Mouse (Mus musculus) heart, embryonic 14.5 days (tissue): ENCODE measurements around the gene Kcna3. TPM values are rescaled to one million over a fixed set of nuclear protein-coding genes. Genes with fewer than 3 reads are reported as not detected.

Experiments used
- ATAC-seq: fragments of 200-750 bp; cut with Nextera tagmentation; 2 replicates; pipeline ENCODE4 v1.8.0; 2017; ENCODE audit warnings: low read depth, moderate TSS enrichment; ENCODE audit not compliant: insufficient number of reproducible peaks, insufficient read depth, low FRiP score
- H3K27ac ChIP-seq, 2 experiments: fragments of 200-500 bp in 1 of 2; fragments of 300-500 bp in 1 of 2; sonication (generic) in 1 of 2; replicated peaks in 1 of 2; 2 replicates each; pipeline ENCODE4 v1.5.1; 2012 to 2014; ENCODE audit warnings: low read depth in 2 of 2, low read length in 2 of 2, control low read depth in 1 of 2, mild to moderate bottlenecking in 1 of 2, mixed read lengths in 1 of 2; ENCODE audit not compliant: control insufficient read depth in 1 of 2, insufficient read depth in 1 of 2
- H3K27me3 ChIP-seq: fragments of 300-500 bp; sonication (generic); 2 replicates; pipeline ENCODE4 v1.6.1; 2014; ENCODE audit warnings: mild to moderate bottlenecking, low read length, control low read depth; ENCODE audit not compliant: control insufficient read depth, insufficient read depth
- H3K36me3 ChIP-seq: fragments of 300-500 bp; sonication (generic); 2 replicates; pipeline ENCODE4 v1.6.1; 2014; ENCODE audit warnings: mild to moderate bottlenecking, control low read depth, low read length, mixed read lengths; ENCODE audit not compliant: control insufficient read depth, insufficient read depth
- H3K4me1 ChIP-seq, 2 experiments: fragments of 200-500 bp in 1 of 2; fragments of 300-500 bp in 1 of 2; sonication (generic) in 1 of 2; 2 replicates each; pipeline ENCODE4 v1.6.1; 2012 to 2014; ENCODE audit warnings: low read length in 2 of 2, control low read depth in 1 of 2, mixed read lengths in 1 of 2; ENCODE audit not compliant: control insufficient read depth in 2 of 2, insufficient read depth in 2 of 2
- H3K4me2 ChIP-seq: fragments of 300-500 bp; sonication (generic); 2 replicates; pipeline ENCODE4 v1.6.1; 2014; ENCODE audit warnings: mild to moderate bottlenecking, low read length
- H3K4me3 ChIP-seq, 2 experiments: fragments of 200-500 bp in 1 of 2; fragments of 300-500 bp in 1 of 2; sonication (generic) in 1 of 2; 2 replicates each; pipeline ENCODE4 v1.5.1; 2012 to 2014; ENCODE audit warnings: low read length in 2 of 2, mild to moderate bottlenecking in 2 of 2, control low read depth in 1 of 2, low read depth in 1 of 2, moderate library complexity in 1 of 2; ENCODE audit not compliant: control insufficient read depth in 1 of 2, insufficient read depth in 1 of 2
- H3K9ac ChIP-seq: fragments of 300-500 bp; sonication (generic); 2 replicates; pipeline ENCODE4 v1.6.1; 2014; ENCODE audit warnings: mild to moderate bottlenecking, low read length
- H3K9me3 ChIP-seq: fragments of 300-500 bp; sonication (generic); 2 replicates; pipeline ENCODE4 v1.6.1; 2016; ENCODE audit warnings: low read length, control low read depth; ENCODE audit not compliant: control insufficient read depth
- WGBS: fragments of 180-500 bp; shearing (Covaris S2); extraction: QIAGEN DNeasy Blood & Tissue Kit; methylation state at CpG from one replicate; pipeline ENCODE4 v1.1.7; 2014; 5-methylcytosine and 5-hydroxymethylcytosine counted together
- polyA plus RNA-seq: library from polyadenylated mRNA; unstranded; fragments of >200 nt; fragmentation: Nextera tagmentation; extraction: Ambion mirVana; gene quantifications from 2 replicates; pipeline ENCODE4 v1.2.1, GENCODE M21; 2014

Kcna3 gene
- polyA plus RNA-seq, 1 experiment from 2014 or later: 0.99 TPM

DNA sequence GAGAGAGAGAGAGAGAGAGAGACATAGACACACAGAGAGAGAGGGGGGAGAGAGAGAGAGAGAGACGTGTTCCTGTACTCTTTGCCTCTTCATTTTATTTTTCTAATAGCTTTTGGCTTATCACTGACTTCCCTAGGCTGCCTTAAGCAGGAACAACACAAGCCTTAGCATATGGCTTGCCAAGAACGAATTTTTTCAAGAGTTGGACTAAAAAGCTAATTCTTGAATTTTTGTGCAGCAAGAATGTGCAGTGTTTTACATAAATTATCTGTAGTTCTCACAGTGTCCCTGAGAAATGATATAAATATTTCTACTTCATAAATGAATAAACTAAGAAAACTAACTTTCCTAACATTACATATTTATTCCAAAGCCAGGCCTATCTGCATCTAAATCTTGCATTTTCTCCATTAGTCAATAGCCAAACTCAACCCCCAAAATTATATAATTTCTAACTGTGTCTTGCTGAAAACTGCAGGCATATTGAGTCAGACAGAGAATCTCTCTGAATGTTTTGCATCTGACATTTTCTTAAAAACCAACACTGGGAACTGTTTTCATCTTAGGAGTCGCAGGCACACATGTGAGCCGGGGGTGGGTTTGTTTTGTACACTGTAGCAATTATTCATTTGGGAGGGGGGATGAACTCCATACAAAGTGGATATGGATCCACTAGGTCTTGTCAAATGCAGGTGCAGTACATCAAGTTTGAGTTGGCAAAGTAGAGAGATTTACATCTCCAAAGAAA is 26.5 kb upstream of the Kcna3 start:
- no peak for ATAC-seq
- Histone ChIP-seq H3K9me3 (no peaks in the 10 kb centered on the region), H3K27me3 (no peaks in the 10 kb centered on the region), H3K36me3 (no peaks in the 10 kb centered on the region), H3K4me3 (no peak overlapping the region), H3K4me2 (no peak overlapping the region), H3K9ac (no peak overlapping the region), H3K4me1 (no peaks in the 10 kb centered on the region), H3K27ac (no peak overlapping the region)
- 71% methylated on average over 4 of the region's 4 CpGs for WGBS

GRCm38 (mm10) chr3:107018286-107018685 is 17.7 kb upstream of the Kcna3 start:
- H3K27me3 ChIP-seq: no peaks in the 10 kb centered on the region
- H3K9ac ChIP-seq: no peak overlapping the region
- no peaks in the 10 kb centered on the region for H3K4me1 ChIP-seq
- H3K4me3 ChIP-seq: no peak overlapping the region
- H3K36me3 ChIP-seq: no peaks in the 10 kb centered on the region
- WGBS: 56% methylated on average over 2 of the region's 2 CpGs
- no peak overlapping the region for H3K4me2 ChIP-seq
- H3K9me3 ChIP-seq: no peaks in the 10 kb centered on the region
- H3K27ac ChIP-seq: no peak overlapping the region
- no peak for ATAC-seq

DNA sequence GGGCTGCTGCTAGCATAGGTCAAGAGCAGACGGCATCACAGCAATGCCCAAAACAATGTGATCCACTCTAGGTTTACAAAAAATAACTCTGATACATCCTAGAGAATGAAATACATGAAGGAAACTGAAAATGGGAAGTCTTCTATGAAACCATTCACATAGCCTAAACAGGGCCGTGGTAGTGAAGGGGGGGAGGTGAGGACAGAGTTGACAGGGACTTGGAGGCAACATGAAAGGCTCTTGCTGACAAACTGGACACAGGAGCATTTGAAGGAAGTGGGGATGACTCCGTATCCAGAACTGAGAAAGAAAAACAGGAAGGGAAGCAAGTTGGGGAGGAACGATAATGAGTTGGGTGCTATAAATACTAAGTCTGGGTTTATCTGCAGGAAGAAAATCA is 4.4 kb upstream of the Kcna3 start:
- H3K4me1 ChIP-seq: 0 out of 4 replicates have a peak, but pooled peaks cover 0 to 4% of the 10 kb centered on the region in 2 experiments
- no peak for ATAC-seq
- 39% methylated on average over 4 of the region's 4 CpGs for WGBS

GRCm38 (mm10) chr3:107034776-107035175 is 1.2 kb upstream of the Kcna3 start:
- Histone ChIP-seq H3K9ac (no peak overlapping the region), H3K4me2 (no peak overlapping the region), H3K4me3 (no peak overlapping the region), H3K27me3 (peaks cover 15% of the 10 kb centered on the region), H3K27ac (no peak overlapping the region), H3K36me3 (no peaks in the 10 kb centered on the region), H3K4me1 (peaks cover 4 to 5% of the 10 kb centered on the region in 2 experiments; a peak in 2 of 4 replicates), H3K9me3 (no peaks in the 10 kb centered on the region)
- 61% methylated on average over 2 of the region's 2 CpGs for WGBS
- ATAC-seq: no peak

More for the DNA sequence above, 4.4 kb upstream of the Kcna3 start:
- Histone ChIP-seq H3K36me3 (no peaks in the 10 kb centered on the region), H3K27ac (no peak overlapping the region), H3K9ac (no peak overlapping the region), H3K4me2 (no peak overlapping the region), H3K9me3 (no peaks in the 10 kb centered on the region), H3K4me3 (no peak overlapping the region), H3K27me3 (no peaks in the 10 kb centered on the region)

DNA sequence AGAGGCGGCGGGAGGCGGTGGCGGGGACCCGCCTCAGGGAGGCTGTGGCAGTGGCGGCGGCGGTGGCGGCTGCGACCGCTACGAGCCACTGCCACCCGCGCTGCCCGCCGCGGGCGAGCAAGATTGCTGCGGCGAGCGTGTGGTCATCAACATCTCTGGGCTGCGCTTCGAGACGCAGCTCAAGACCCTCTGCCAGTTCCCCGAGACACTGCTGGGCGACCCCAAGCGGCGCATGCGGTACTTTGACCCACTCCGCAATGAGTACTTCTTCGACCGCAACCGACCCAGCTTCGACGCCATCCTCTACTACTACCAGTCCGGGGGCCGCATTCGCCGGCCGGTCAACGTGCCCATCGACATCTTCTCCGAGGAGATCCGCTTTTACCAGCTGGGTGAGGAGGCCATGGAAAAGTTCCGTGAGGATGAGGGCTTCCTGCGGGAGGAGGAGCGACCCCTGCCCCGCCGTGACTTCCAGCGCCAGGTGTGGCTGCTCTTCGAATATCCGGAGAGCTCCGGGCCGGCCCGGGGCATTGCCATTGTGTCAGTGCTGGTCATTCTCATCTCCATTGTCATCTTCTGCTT is 580 bp downstream of the Kcna3 start:
- Histone ChIP-seq H3K27ac (no peak overlapping the region), H3K36me3 (no peaks in the 10 kb centered on the region), H3K27me3 (peaks cover 15% of the 10 kb centered on the region), H3K9me3 (no peaks in the 10 kb centered on the region), H3K4me1 (peaks cover 3 to 5% of the 10 kb centered on the region in 2 experiments; a peak in 2 of 4 replicates), H3K9ac (peak overlapping the region; percentile 76), H3K4me3 (peak overlapping the region; percentile 65 to 71), H3K4me2 (peak overlapping the region; percentile 99)
- ATAC-seq: no peak
- 2% methylated on average over 44 of the region's 55 CpGs for WGBS

DNA sequence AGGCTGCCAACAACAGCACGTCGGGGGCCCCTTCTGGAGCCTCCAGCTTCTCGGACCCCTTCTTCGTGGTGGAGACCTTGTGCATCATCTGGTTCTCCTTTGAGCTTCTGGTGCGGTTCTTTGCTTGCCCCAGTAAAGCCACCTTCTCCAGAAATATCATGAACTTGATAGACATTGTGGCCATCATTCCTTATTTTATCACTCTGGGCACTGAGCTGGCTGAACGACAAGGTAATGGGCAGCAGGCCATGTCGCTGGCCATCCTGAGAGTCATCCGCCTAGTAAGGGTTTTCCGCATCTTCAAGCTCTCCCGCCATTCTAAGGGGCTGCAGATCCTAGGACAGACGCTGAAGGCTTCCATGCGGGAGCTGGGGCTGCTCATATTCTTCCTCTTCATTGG is 1.1 kb downstream of the Kcna3 start:
- H3K27ac ChIP-seq: no peak overlapping the region
- peak overlapping the region; percentile 99 for H3K4me2 ChIP-seq
- no peaks in the 10 kb centered on the region for H3K9me3 ChIP-seq
- H3K4me3 ChIP-seq: peak overlapping the region; percentile 65 to 71
- no peaks in the 10 kb centered on the region for H3K36me3 ChIP-seq
- 40% methylated on average over 12 of the region's 12 CpGs for WGBS
- H3K9ac ChIP-seq: no peak overlapping the region
- peaks cover 15% of the 10 kb centered on the region for H3K27me3 ChIP-seq
- H3K4me1 ChIP-seq: peaks cover 0 to 5% of the 10 kb centered on the region in 2 experiments; a peak in 2 of 4 replicates
- no peak for ATAC-seq

GRCm38 (mm10) chr3:107037536-107038155 is 1.7 kb downstream of the Kcna3 start:
- H3K9me3 ChIP-seq: no peaks in the 10 kb centered on the region
- H3K36me3 ChIP-seq: no peaks in the 10 kb centered on the region
- H3K4me3 ChIP-seq: 0 out of 4 replicates have a peak overlapping the region, but pooled peaks of 1 of the 2 experiments have one; percentile 65
- peak overlapping the region; percentile 99 for H3K4me2 ChIP-seq
- ATAC-seq: no peak
- peaks cover 15% of the 10 kb centered on the region for H3K27me3 ChIP-seq
- WGBS: 71% methylated on average over 16 of the region's 16 CpGs
- H3K9ac ChIP-seq: no peak overlapping the region
- H3K4me1 ChIP-seq: peaks cover 0 to 5% of the 10 kb centered on the region in 2 experiments; a peak in 2 of 4 replicates
- no peak overlapping the region for H3K27ac ChIP-seq
